ENCODE assay signal across 18 mouse cellular contexts in the genomic region with DNA sequence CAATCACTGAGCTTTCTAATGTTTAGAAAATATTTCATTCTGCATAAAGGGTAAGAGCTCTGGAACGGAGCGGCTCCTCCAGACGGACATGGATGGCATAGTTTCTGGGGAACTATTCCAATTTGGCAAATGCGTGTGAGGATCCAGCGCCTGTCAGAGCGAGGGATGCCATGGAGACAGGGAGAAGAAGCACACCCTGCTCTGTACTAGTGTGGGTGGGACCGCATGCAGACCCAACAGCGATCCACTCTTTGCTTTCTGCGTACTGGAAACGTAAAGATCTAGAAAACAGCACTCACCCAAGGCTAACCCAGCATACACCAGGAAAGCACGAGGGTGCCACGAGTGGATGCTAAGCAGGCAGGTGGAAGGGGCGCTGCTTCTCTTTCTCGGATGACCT.
DNase-seq lines count a peak whose midpoint lies in the region; ATAC-seq and TF ChIP-seq lines count a peak whose summit lies in the region.
"Had no signal": no experiment of that assay in that cellular context is flagged by ENCODE, and none has a peak within 500 bp of the region (broad histone marks: within the 10 kb centered on the region; RNA-seq: fewer than 3 reads in every experiment).

No protein-coding gene starts in this region.

- no peaks in the 10 kb centered on the region for H3K4me1 ChIP-seq in forebrain, embryonic 14.5 days (ENCODE audit: control insufficient read depth, insufficient read depth, low read length)
- H3K4me1 ChIP-seq in forebrain, embryonic 10.5 days, result no peaks in the 10 kb centered on the region
- no peaks in the 10 kb centered on the region for H3K4me1 ChIP-seq in intestine, embryonic 15.5 days (replicated peaks)
- peaks cover 13% of the 10 kb centered on the region; the same call in 1 of the 2 replicates for H3K4me1 ChIP-seq in midbrain, embryonic 16.5 days (ENCODE audit: control insufficient read depth, insufficient read depth, low read length)

- no peak overlapping the region for H3K4me3 ChIP-seq in forebrain, embryonic 14.5 days (ENCODE audit: low read depth, low read length)
- no peak overlapping the region for H3K4me3 ChIP-seq in forebrain, embryonic 10.5 days
- H3K4me3 ChIP-seq in left cerebral cortex, adult 2 months, result no peak overlapping the region
- H3K4me3 ChIP-seq in intestine, embryonic 15.5 days (replicated peaks), result no peak overlapping the region
- H3K4me3 ChIP-seq in midbrain, embryonic 16.5 days (ENCODE audit: low read depth, low read length), result no peak overlapping the region
- H3K4me3 ChIP-seq: heart, embryonic 10.5 days; hindbrain, embryonic 13.5 days; megakaryocyte, embryonic 14.5 days had no signal

- H3K4me2 ChIP-seq in forebrain, embryonic 14.5 days (ENCODE audit: low read length), result no peak overlapping the region
- no peak overlapping the region for H3K4me2 ChIP-seq in intestine, embryonic 15.5 days (replicated peaks)
- H3K4me2 ChIP-seq in midbrain, embryonic 16.5 days (ENCODE audit: low read length), result no peak overlapping the region
- H3K4me2 ChIP-seq: hindbrain, embryonic 13.5 days had no signal

- 91% methylated on average over 14 of the region's 14 CpGs for WGBS in forebrain, embryonic 14.5 days
- 94% methylated on average over 14 of the region's 14 CpGs for WGBS in forebrain, embryonic 10.5 days
- WGBS in intestine, embryonic 15.5 days, result 92% methylated on average over 14 of the region's 14 CpGs
- WGBS in midbrain, embryonic 16.5 days, result 96% methylated on average over 14 of the region's 14 CpGs

- peak; percentile 54; the same call in 1 of the 2 replicates for ATAC-seq in forebrain, embryonic 14.5 days
- ATAC-seq in intestine, embryonic 15.5 days, result no peak
- ATAC-seq in midbrain, embryonic 16.5 days, result no peak
- ATAC-seq: liver, postnatal 0 days had no signal

- H3K9ac ChIP-seq in forebrain, embryonic 14.5 days (ENCODE audit: low read length), result no peak overlapping the region
- H3K9ac ChIP-seq in intestine, embryonic 15.5 days, result no peak overlapping the region
- no peak overlapping the region for H3K9ac ChIP-seq in midbrain, embryonic 16.5 days (ENCODE audit: low read depth, low read length)
- H3K9ac ChIP-seq: hindbrain, embryonic 13.5 days; liver, postnatal 0 days had no signal

- DNase-seq in forebrain, embryonic 14.5 days (ENCODE audit: low spot score), result peak; percentile 33
- DNase-seq in forebrain, embryonic 10.5 days (ENCODE audit: extremely low spot score, low spot score), result no peak
- DNase-seq in right cerebral cortex, adult 18-20 months, result peak; percentile 69
- DNase-seq in right cerebral cortex, postnatal 14 days, result no peak
- DNase-seq in left cerebral cortex, adult 2 months (ENCODE audit: extremely low spot score in 1 of 2, low spot score in 2 of 2), result no peak
- DNase-seq in telencephalon, adult 2 months (ENCODE audit: low read depth, low spot score), result peak; percentile 84
- DNase-seq: cerebellum, adult 11 months; cerebellum, postnatal 25 days; heart, postnatal 10 days; liver; liver, postnatal 0 days; lung, postnatal 14 days had no signal

- no peak overlapping the region for H3K27ac ChIP-seq in forebrain, embryonic 14.5 days (ENCODE audit: low read depth, low read length)
- H3K27ac ChIP-seq in forebrain, embryonic 10.5 days, result no peak overlapping the region
- 0 out of 2 replicates have a peak overlapping the region, but pooled peaks have one; percentile 8 for H3K27ac ChIP-seq in left cerebral cortex, adult 2 months
- H3K27ac ChIP-seq in intestine, embryonic 15.5 days, result no peak overlapping the region
- no peak overlapping the region for H3K27ac ChIP-seq in midbrain, embryonic 16.5 days (ENCODE audit: low read length)
- H3K27ac ChIP-seq: heart, embryonic 10.5 days; hindbrain, embryonic 13.5 days; kidney, postnatal 0 days had no signal

- peaks cover 40% of the 10 kb centered on the region for H3K36me3 ChIP-seq in forebrain, embryonic 14.5 days (ENCODE audit: control insufficient read depth, insufficient read depth, low read length)
- H3K36me3 ChIP-seq in forebrain, embryonic 10.5 days (replicated peaks), result peaks cover 80% of the 10 kb centered on the region
- H3K36me3 ChIP-seq in intestine, embryonic 15.5 days, result peaks cover 11% of the 10 kb centered on the region; the same call in 1 of the 2 replicates
- peaks cover 8% of the 10 kb centered on the region for H3K36me3 ChIP-seq in midbrain, embryonic 16.5 days (ENCODE audit: control insufficient read depth, insufficient read depth, low read length)

- intact Hi-C loops in left cerebral cortex, adult 2 months (cut with DNase I), result no loop called here

- TF ChIP-seq CTCF in left cerebral cortex, adult 2 months (IDR thresholded peaks at IDR 0.05), result no peak

- H3K27me3 ChIP-seq in forebrain, embryonic 14.5 days (replicated peaks; ENCODE audit: control insufficient read depth, insufficient read depth, low read length), result no peaks in the 10 kb centered on the region
- no peaks in the 10 kb centered on the region for H3K27me3 ChIP-seq in forebrain, embryonic 10.5 days (ENCODE audit: poor library complexity, severe bottlenecking)
- H3K27me3 ChIP-seq in intestine, embryonic 15.5 days (replicated peaks), result no peaks in the 10 kb centered on the region
- H3K27me3 ChIP-seq in midbrain, embryonic 16.5 days (ENCODE audit: control insufficient read depth, insufficient read depth, low read depth, low read length), result no peaks in the 10 kb centered on the region
- H3K27me3 ChIP-seq: hindbrain, embryonic 13.5 days; megakaryocyte, embryonic 14.5 days had no signal

- no peaks in the 10 kb centered on the region for H3K9me3 ChIP-seq in forebrain, embryonic 14.5 days (replicated peaks; ENCODE audit: control insufficient read depth, low read length)
- no peaks in the 10 kb centered on the region for H3K9me3 ChIP-seq in forebrain, embryonic 10.5 days
- H3K9me3 ChIP-seq in intestine, embryonic 15.5 days, result no peaks in the 10 kb centered on the region
- no peaks in the 10 kb centered on the region for H3K9me3 ChIP-seq in midbrain, embryonic 16.5 days (replicated peaks; ENCODE audit: control insufficient read depth, low read length, poor library complexity, severe bottlenecking)
- H3K9me3 ChIP-seq: heart, embryonic 10.5 days; hindbrain, embryonic 13.5 days; megakaryocyte, embryonic 14.5 days had no signal

Comparison
In these comparisons a context has a peak if more than half of its experiments do, and no peak if none do; other contexts are left out.
1. DNase-seq: peak in forebrain, embryonic 14.5 days (single experiment), right cerebral cortex, adult 18-20 months (single experiment) and telencephalon, adult 2 months (single experiment); none in forebrain, embryonic 10.5 days (single experiment), right cerebral cortex, postnatal 14 days (single experiment) and left cerebral cortex, adult 2 months (0 of 2).